Mouse (Mus musculus): ENCODE data around the gene Hoxa6.

DNA sequence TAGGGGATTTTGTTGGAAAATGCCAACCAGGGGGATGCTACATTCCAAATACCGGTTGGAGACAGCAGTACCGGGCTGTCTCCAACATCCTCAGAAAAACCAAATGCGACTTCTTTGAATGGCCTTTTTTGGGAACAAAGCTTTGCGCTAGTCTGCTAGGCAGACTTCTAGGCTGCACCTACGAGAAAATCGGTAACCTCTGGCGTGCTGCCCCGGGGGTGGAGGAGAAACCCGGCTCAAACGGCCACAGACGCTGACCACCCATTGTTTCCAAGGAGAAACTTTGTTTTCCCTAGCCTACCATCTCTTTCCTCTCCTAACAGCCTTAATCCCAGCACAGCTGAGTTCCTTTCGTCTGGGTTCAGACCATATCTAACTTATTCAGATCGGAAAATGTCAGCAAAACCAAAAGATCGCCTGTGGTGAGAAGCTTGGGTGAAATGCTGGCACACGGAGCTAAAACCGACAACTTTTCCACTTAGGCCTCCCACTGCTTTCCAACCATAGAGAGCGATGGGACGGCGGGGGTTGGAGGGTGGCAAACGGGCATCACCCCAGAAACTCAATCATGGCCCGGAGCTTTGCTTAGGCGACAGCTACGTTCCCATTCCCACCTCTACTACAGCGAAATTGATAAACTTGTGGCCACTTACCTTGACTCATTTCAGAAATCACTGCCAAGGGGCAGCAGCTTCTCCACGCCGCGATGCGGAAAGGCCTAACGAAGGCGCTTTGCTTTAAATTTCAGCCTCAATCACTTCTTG is 31.3 kb upstream of the Hoxa6 start:
- TF ChIP-seq UBTF (IDR thresholded peaks at IDR 0.05; ENCODE audit: borderline replicate concordance, insufficient read depth, low read depth, low read length) = no peak
- TF ChIP-seq MXI1 (IDR thresholded peaks at IDR 0.05; ENCODE audit: low read depth, low read length) = no peak
- TF ChIP-seq GABPA (IDR thresholded peaks at IDR 0.05; ENCODE audit: low read depth, low read length) = no peak
- TF ChIP-seq CTCF (IDR thresholded peaks at IDR 0.05 in 2 of 3, conservative IDR thresholded peaks at IDR 0.05 in 1 of 3; ENCODE audit: control insufficient read depth in 1 of 3, insufficient read depth in 1 of 3, low read depth in 2 of 3, low read length in 3 of 3, poor library complexity in 1 of 3, severe bottlenecking in 1 of 3) = no peak
- TF ChIP-seq E2F4 (IDR thresholded peaks at IDR 0.05; ENCODE audit: borderline replicate concordance, low read depth, low read length) = no peak
- no peak for TF ChIP-seq USF1 (IDR thresholded peaks at IDR 0.05; ENCODE audit: low read depth, low read length)
- TF ChIP-seq MYC (IDR thresholded peaks at IDR 0.05; ENCODE audit: low read depth, low read length) = no peak
- TF ChIP-seq HCFC1 (IDR thresholded peaks at IDR 0.05; ENCODE audit: low read depth, low read length) = no peak

All from MEL (cell line).